Mouse (Mus musculus): ENCODE measurements around the gene Tnni3.

Tnni3 gene

GRCm38 (mm10) chr7:4498251-4498650, 25.8 kb downstream of the Tnni3 start:
- no peak for DNase-seq (ENCODE audit: low spot score)

GRCm38 (mm10) chr7:4497271-4497903, 26.6 kb downstream of the Tnni3 start:
- DNase-seq (ENCODE audit: low spot score), result no peak

GRCm38 (mm10) chr7:4496468-4496867, 27.6 kb downstream of the Tnni3 start:
- DNase-seq (ENCODE audit: low spot score), result no peak

- no peak for DNase-seq (ENCODE audit: low spot score)
Observed at GRCm38 (mm10) chr7:4493991-4494390, 30.0 kb downstream of the Tnni3 start.

- DNase-seq (ENCODE audit: low spot score), result peak; percentile 71
Observed at GRCm38 (mm10) chr7:4492284-4493224, 31.5 kb downstream of the Tnni3 start.

GRCm38 (mm10) chr7:4491308-4491707, 32.7 kb downstream of the Tnni3 start:
- DNase-seq (ENCODE audit: low spot score), result no peak

GRCm38 (mm10) chr7:4482281-4482680, 41.7 kb downstream of the Tnni3 start:
- no peak for DNase-seq (ENCODE audit: low spot score)

- peak; percentile 43 for DNase-seq (ENCODE audit: low spot score)
Observed at GRCm38 (mm10) chr7:4479674-4480073, 44.4 kb downstream of the Tnni3 start.

- DNase-seq (ENCODE audit: low spot score), result no peak
Observed at GRCm38 (mm10) chr7:4478796-4479291, 45.2 kb downstream of the Tnni3 start.

- DNase-seq (ENCODE audit: low spot score), result no peak
Observed at GRCm38 (mm10) chr7:4478021-4478795, 45.8 kb downstream of the Tnni3 start.

GRCm38 (mm10) chr7:4473940-4474339, 50.1 kb downstream of the Tnni3 start:
- no peak for DNase-seq (ENCODE audit: low spot score)

GRCm38 (mm10) chr7:4471179-4471555, 52.9 kb downstream of the Tnni3 start:
- peak; percentile 36 for DNase-seq (ENCODE audit: low spot score)

GRCm38 (mm10) chr7:4470275-4471178, 53.5 kb downstream of the Tnni3 start:
- peak; percentile 25 for DNase-seq (ENCODE audit: low spot score)

Measured in T-cell, adult 2 months (primary cell).